Mouse (Mus musculus): Measurements from ENCODE around the gene Rangrf. TPM values are rescaled to one million over a fixed set of nuclear protein-coding genes. Genes with fewer than 3 reads are reported as not detected.
"Not testable (repeated sequence)": the region's sequence is repeated elsewhere in the genome, so short reads cannot be mapped to it uniquely, and the experiment has no call there.

The Rangrf gene
- polyA plus RNA-seq, 1 experiment from 2014 or later: 60.4 TPM

- Histone ChIP-seq H3K27me3 (ENCODE audit: control insufficient read depth, insufficient read depth, low read length) (no peaks in the 10 kb centered on the region), H3K27ac (ENCODE audit: low read depth, low read length) (no peak overlapping the region), H3K9me3 (ENCODE audit: control insufficient read depth, low read length) (no peaks in the 10 kb centered on the region), H3K4me1 (ENCODE audit: control insufficient read depth, insufficient read depth, low read length) (peaks cover 10% of the 10 kb centered on the region; the same call in 1 of the 2 replicates), H3K9ac (ENCODE audit: low read length) (no peak overlapping the region), H3K36me3 (ENCODE audit: control insufficient read depth, insufficient read depth, low read length) (no peaks in the 10 kb centered on the region), H3K4me2 (ENCODE audit: low read depth) (peak overlapping the region; percentile 63; the same call in 1 of the 2 replicates), H3K4me3 (ENCODE audit: low read depth, low read length) (no peak overlapping the region)
- no peak for DNase-seq (ENCODE audit: low spot score)
- 84% methylated on average over 11 of the region's 11 CpGs for WGBS
- no peak for ATAC-seq (ENCODE audit: insufficient read depth, low FRiP score, low TSS enrichment)
These were observed 6.2 kb downstream of the Rangrf start for GRCm38 (mm10) chr11:68968752-68969151.

- DNase-seq (ENCODE audit: low spot score): peak; percentile 91
- peak; percentile 94 for ATAC-seq (ENCODE audit: insufficient read depth, low FRiP score, low TSS enrichment)
- H3K36me3 ChIP-seq (ENCODE audit: control insufficient read depth, insufficient read depth, low read length): no peaks in the 10 kb centered on the region
- peak within 1 kb of the TSS; percentile 38 for H3K4me3 ChIP-seq (ENCODE audit: low read depth, low read length)
- WGBS: under 1% methylated on average over 50 of the region's 50 CpGs
- H3K27me3 ChIP-seq (ENCODE audit: control insufficient read depth, insufficient read depth, low read length): no peaks in the 10 kb centered on the region
- no peak within 1 kb of the TSS for H3K27ac ChIP-seq (ENCODE audit: low read depth, low read length)
- H3K4me1 ChIP-seq (ENCODE audit: control insufficient read depth, insufficient read depth, low read length): peaks cover 6% of the 10 kb centered on the region; the same call in 1 of the 2 replicates
- peak within 1 kb of the TSS; percentile 63 for H3K4me2 ChIP-seq (ENCODE audit: low read depth)
- peak within 1 kb of the TSS; percentile 40 for H3K9ac ChIP-seq (ENCODE audit: low read length)
- no peaks in the 10 kb centered on the region for H3K9me3 ChIP-seq (ENCODE audit: control insufficient read depth, low read length)
These were observed 7.4 kb downstream of the Rangrf start, which contains the start of gene Slc25a35 for GRCm38 (mm10) chr11:68967337-68968282. Gene Slc25a35 (plus strand): TSS chr11:68968131.

GRCm38 (mm10) chr11:68966554-68966953 is 8.4 kb downstream of the Rangrf start:
- WGBS: 63% methylated on average over 1 of the region's 1 CpGs
- H3K36me3 ChIP-seq (ENCODE audit: control insufficient read depth, insufficient read depth, low read length): no peaks in the 10 kb centered on the region
- H3K4me3 ChIP-seq (ENCODE audit: low read depth, low read length): no peak overlapping the region
- DNase-seq (ENCODE audit: low spot score) (no peak), ATAC-seq (ENCODE audit: insufficient read depth, low FRiP score, low TSS enrichment) (no peak)
- H3K4me1 ChIP-seq (ENCODE audit: control insufficient read depth, insufficient read depth, low read length): peaks cover 6% of the 10 kb centered on the region; the same call in 1 of the 2 replicates
- no peak overlapping the region for H3K4me2 ChIP-seq (ENCODE audit: low read depth)
- H3K9me3 ChIP-seq (ENCODE audit: control insufficient read depth, low read length): no peaks in the 10 kb centered on the region
- H3K27me3 ChIP-seq (ENCODE audit: control insufficient read depth, insufficient read depth, low read length): no peaks in the 10 kb centered on the region
- no peak overlapping the region for H3K27ac ChIP-seq (ENCODE audit: low read depth, low read length)
- no peak overlapping the region for H3K9ac ChIP-seq (ENCODE audit: low read length)

GRCm38 (mm10) chr11:68965845-68966244 is 9.1 kb downstream of the Rangrf start:
- Histone ChIP-seq H3K4me1 (ENCODE audit: control insufficient read depth, insufficient read depth, low read length) (peaks cover 6% of the 10 kb centered on the region; the same call in 1 of the 2 replicates), H3K4me2 (ENCODE audit: low read depth) (no peak overlapping the region), H3K9me3 (ENCODE audit: control insufficient read depth, low read length) (no peaks in the 10 kb centered on the region), H3K9ac (ENCODE audit: low read length) (no peak overlapping the region), H3K4me3 (ENCODE audit: low read depth, low read length) (no peak overlapping the region), H3K27ac (ENCODE audit: low read depth, low read length) (no peak overlapping the region), H3K36me3 (ENCODE audit: control insufficient read depth, insufficient read depth, low read length) (no peaks in the 10 kb centered on the region), H3K27me3 (ENCODE audit: control insufficient read depth, insufficient read depth, low read length) (no peaks in the 10 kb centered on the region)
- ATAC-seq (ENCODE audit: insufficient read depth, low FRiP score, low TSS enrichment): no peak
- 28% methylated on average over 3 of the region's 3 CpGs for WGBS
- DNase-seq (ENCODE audit: low spot score): no peak

GRCm38 (mm10) chr11:68965050-68965449 is 9.9 kb downstream of the Rangrf start:
- H3K9ac ChIP-seq (ENCODE audit: low read length): no peak overlapping the region
- no peaks in the 10 kb centered on the region for H3K9me3 ChIP-seq (ENCODE audit: control insufficient read depth, low read length)
- no peak overlapping the region for H3K27ac ChIP-seq (ENCODE audit: low read depth, low read length)
- no peaks in the 10 kb centered on the region for H3K36me3 ChIP-seq (ENCODE audit: control insufficient read depth, insufficient read depth, low read length)
- no peak overlapping the region for H3K4me3 ChIP-seq (ENCODE audit: low read depth, low read length)
- H3K4me1 ChIP-seq (ENCODE audit: control insufficient read depth, insufficient read depth, low read length): peaks cover 6% of the 10 kb centered on the region; the same call in 1 of the 2 replicates
- DNase-seq (ENCODE audit: low spot score) (no peak), ATAC-seq (ENCODE audit: insufficient read depth, low FRiP score, low TSS enrichment) (no peak)
- no peaks in the 10 kb centered on the region for H3K27me3 ChIP-seq (ENCODE audit: control insufficient read depth, insufficient read depth, low read length)
- no peak overlapping the region for H3K4me2 ChIP-seq (ENCODE audit: low read depth)

- 82% methylated on average over 2 of the region's 2 CpGs for WGBS
- Histone ChIP-seq H3K27ac (ENCODE audit: low read depth, low read length) (no peak overlapping the region), H3K4me3 (ENCODE audit: low read depth, low read length) (no peak overlapping the region)
These were observed 11.6 kb downstream of the Rangrf start for GRCm38 (mm10) chr11:68963405-68963804.

GRCm38 (mm10) chr11:68962159-68962558 is 12.8 kb downstream of the Rangrf start:
- not testable (repeated sequence) for DNase-seq (ENCODE audit: low spot score); H3K9ac ChIP-seq (ENCODE audit: low read length); ATAC-seq (ENCODE audit: insufficient read depth, low FRiP score, low TSS enrichment); H3K4me2 ChIP-seq (ENCODE audit: low read depth); H3K36me3 ChIP-seq (ENCODE audit: control insufficient read depth, insufficient read depth, low read length); H3K9me3 ChIP-seq (ENCODE audit: control insufficient read depth, low read length); H3K27me3 ChIP-seq (ENCODE audit: control insufficient read depth, insufficient read depth, low read length); H3K27ac ChIP-seq (ENCODE audit: low read depth, low read length); H3K4me1 ChIP-seq (ENCODE audit: control insufficient read depth, insufficient read depth, low read length); H3K4me3 ChIP-seq (ENCODE audit: low read depth, low read length)
- WGBS: 25% methylated on average over 11 of the region's 11 CpGs

More at GRCm38 (mm10) chr11:68963405-68963804, 11.6 kb downstream of the Rangrf start:
- peaks cover 6% of the 10 kb centered on the region; the same call in 1 of the 2 replicates for H3K4me1 ChIP-seq (ENCODE audit: control insufficient read depth, insufficient read depth, low read length)
- H3K36me3 ChIP-seq (ENCODE audit: control insufficient read depth, insufficient read depth, low read length): no peaks in the 10 kb centered on the region
- DNase-seq (ENCODE audit: low spot score) (no peak), ATAC-seq (ENCODE audit: insufficient read depth, low FRiP score, low TSS enrichment) (no peak)
- H3K9ac ChIP-seq (ENCODE audit: low read length): no peak overlapping the region
- no peak overlapping the region for H3K4me2 ChIP-seq (ENCODE audit: low read depth)
- H3K9me3 ChIP-seq (ENCODE audit: control insufficient read depth, low read length): no peaks in the 10 kb centered on the region
- no peaks in the 10 kb centered on the region for H3K27me3 ChIP-seq (ENCODE audit: control insufficient read depth, insufficient read depth, low read length)

- H3K36me3 ChIP-seq (ENCODE audit: control insufficient read depth, insufficient read depth, low read length): no peaks in the 10 kb centered on the region
- H3K4me1 ChIP-seq (ENCODE audit: control insufficient read depth, insufficient read depth, low read length): no peaks in the 10 kb centered on the region
These were observed 13.4 kb downstream of the Rangrf start for GRCm38 (mm10) chr11:68961596-68961995.

More at GRCm38 (mm10) chr11:68961596-68961995, 13.4 kb downstream of the Rangrf start:
- H3K27ac ChIP-seq (ENCODE audit: low read depth, low read length): no peak overlapping the region
- H3K27me3 ChIP-seq (ENCODE audit: control insufficient read depth, insufficient read depth, low read length): no peaks in the 10 kb centered on the region
- DNase-seq (ENCODE audit: low spot score) (no peak), ATAC-seq (ENCODE audit: insufficient read depth, low FRiP score, low TSS enrichment) (no peak)
- no peak overlapping the region for H3K4me3 ChIP-seq (ENCODE audit: low read depth, low read length)
- no peak overlapping the region for H3K9ac ChIP-seq (ENCODE audit: low read length)
- WGBS: 77% methylated on average over 3 of the region's 3 CpGs
- no peak overlapping the region for H3K4me2 ChIP-seq (ENCODE audit: low read depth)
- no peaks in the 10 kb centered on the region for H3K9me3 ChIP-seq (ENCODE audit: control insufficient read depth, low read length)
